Mouse (Mus musculus): ENCODE results near the gene Gpam.

The Gpam gene

DNA sequence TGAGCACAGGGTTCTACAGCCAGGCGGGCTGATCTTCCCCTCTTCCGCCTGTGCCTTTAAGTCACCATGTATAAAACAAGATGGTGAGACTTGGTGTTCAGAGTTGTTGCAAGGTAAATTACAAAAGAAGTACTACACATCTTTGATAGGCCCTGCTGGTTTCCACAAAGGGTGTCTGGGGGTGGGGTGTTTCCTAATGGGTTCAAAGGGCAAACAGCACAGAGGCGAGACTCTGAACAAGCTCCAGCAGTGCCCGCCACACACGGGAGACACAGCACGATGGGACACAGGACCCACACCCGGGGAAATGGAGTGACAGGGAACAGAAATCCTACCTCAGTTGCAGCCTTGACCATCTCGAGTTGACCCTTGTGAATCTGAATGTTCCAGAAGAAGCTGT lies 39.3 kb downstream of the Gpam start:
- in situ Hi-C loops (cut with MboI; ENCODE audit: low pct_unique_long_range_greater_than_20kb in 1 of 2, low sequenced_read_pairs in 2 of 2, unreplicated experiment in 1 of 2) = no loop called here

DNA sequence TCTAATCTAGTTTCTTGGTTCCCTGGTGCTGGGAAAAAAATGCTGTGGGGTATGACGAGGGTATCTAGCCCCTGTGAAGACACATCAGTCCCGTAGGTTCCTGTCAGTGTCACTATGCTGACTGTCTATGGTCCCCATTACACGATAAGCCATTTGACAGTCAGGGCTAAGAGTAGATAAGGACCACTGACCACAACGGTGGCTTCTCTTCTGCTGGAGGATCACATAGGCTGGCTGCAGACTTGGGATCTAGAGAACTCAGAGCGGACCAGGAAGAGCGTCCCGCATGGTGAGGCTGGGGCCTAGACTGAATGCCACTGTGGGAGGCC lies 41.2 kb downstream of the Gpam start:
- in situ Hi-C loops (cut with MboI; ENCODE audit: low pct_unique_long_range_greater_than_20kb in 1 of 2, low sequenced_read_pairs in 2 of 2, unreplicated experiment in 1 of 2) = no loop called here

DNA sequence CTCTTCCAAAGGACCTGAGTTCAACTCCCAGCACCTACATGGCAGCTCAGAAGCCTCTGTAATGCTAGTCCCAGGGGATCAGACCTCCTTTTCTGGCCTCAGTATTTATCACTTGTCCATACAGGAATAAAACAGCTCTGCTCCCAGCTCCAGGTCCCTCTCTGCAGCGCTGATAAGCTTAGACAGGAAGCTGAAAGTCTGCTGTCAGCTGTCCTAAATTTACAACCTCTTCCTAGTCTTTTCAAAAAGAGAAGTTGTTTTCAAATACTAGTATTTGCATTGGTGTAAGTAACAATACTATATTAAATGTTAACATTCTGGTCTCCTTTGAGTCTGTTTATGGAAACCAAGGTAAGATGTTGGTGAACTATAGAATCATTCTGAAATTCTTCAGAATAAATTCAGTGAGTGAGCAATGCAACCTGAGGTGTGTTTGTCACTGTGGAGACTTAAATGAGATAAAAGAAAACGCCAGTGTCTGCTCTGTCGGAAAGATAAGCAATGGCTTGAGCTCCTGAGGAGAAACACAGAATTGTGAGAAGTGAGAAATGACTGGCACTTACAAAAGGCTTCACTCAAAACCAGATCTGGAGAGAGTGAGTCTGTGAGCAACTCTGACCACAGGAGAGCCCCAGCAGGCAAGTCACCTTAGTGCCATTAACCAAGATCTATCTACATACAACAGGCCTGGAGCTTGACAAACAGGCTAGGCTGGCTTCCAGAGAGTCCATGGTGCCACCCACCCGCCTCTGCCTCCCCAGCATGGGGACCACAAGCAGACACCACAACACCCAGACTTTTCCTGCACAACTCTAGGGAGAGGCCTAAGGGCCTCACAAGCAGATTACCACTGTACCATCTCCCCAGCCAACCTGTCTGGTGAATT lies 41.8 kb downstream of the Gpam start:
- in situ Hi-C loops (cut with MboI; ENCODE audit: low pct_unique_long_range_greater_than_20kb in 1 of 2, low sequenced_read_pairs in 2 of 2, unreplicated experiment in 1 of 2) = no loop called here

DNA sequence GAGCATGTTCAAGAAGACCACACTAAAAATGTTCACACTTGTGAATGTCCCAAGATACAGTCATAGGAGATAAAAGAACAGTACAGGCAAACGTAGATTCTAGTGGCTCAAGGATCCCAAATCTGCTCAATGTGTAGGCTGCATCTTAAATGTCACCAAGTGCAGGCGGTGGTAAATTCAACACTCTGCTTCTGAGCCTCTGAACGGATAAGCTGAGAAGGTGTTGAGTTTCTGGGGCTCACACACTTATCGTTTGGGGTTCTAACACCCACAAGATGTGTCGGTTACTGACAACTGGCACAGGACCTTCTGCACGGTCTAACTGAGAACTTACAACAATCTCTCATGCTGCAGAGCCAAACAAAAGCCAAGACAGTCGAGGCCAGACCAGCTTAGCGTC lies 50.2 kb downstream of the Gpam start:
- in situ Hi-C loops (cut with MboI; ENCODE audit: low pct_unique_long_range_greater_than_20kb in 1 of 2, low sequenced_read_pairs in 2 of 2, unreplicated experiment in 1 of 2) = loop anchor here in 1 of 2 experiments (10.0 kb wide), 1 partner anchor 128 kb away; no protein-coding TSS in a partner anchor

DNA sequence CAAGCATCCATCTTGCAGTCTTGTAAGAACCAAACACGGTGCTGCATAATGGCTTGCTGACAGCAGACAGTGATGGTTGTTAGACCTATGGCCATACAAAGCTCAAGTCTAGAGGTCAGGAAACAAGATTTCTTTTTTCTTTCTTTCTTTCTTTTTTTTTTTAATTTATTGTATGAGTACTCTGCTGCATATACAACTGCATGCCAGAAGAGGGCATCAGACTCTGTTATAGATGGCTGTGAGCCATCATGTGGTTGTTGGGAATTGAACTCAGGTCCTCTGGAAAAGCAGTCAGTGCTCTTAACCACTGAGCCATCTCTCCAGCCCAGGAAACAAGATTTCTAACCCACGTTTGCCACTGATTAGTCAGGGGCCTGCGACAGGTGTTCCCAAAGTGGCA lies 54.0 kb downstream of the Gpam start:
- in situ Hi-C loops (cut with MboI; ENCODE audit: low pct_unique_long_range_greater_than_20kb in 1 of 2, low sequenced_read_pairs in 2 of 2, unreplicated experiment in 1 of 2) = loop anchor here in 1 of 2 experiments (10.0 to 25.0 kb wide), 2 partner anchors 132 to 1036 kb away; partner anchors contain the start of gene Adra2a

DNA sequence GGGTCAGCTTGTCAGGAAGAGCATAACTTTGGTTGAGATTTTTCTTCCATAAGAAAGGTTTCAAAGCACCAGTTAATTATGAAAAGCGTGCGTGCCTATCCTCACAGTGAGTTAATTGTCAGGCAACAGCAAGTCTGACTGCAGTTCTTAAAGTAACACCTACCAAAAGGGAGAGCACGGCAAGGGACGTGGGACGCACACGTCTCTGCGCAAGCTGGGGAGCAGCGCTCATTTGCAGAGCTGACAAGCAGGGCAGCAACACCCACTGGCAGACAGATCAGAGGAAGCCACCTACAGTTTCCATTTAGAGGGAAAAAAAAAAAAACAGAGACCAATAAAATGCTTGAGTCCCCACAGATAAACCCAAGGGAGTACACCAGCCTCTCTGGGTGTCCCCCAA lies 58.0 kb downstream of the Gpam start:
- in situ Hi-C loops (cut with MboI; ENCODE audit: low pct_unique_long_range_greater_than_20kb in 1 of 2, low sequenced_read_pairs in 2 of 2, unreplicated experiment in 1 of 2) = loop anchor here (10.0 to 25.0 kb wide), 2 partner anchors 1024 to 1032 kb away; partner anchors contain the start of gene Adra2a (in 2 of the 2)

DNA sequence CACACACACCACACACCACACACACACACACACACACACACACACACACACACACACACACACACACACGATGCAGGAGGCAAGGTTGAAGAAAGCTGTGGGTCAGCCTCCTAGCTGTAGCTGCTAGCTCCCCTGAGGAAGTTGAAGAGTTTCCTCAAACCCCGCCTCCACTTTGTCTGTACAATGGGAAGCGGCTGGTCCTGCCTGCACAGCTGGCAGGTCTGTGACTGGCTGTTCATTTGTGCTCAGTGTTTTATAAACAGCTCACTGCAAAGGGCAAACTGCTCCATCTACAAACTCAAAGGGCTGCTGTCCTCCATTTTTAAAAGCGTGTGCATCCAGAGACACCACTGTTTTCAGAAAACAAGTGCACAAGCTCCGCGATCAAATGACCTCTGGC lies 63.8 kb downstream of the Gpam start:
- in situ Hi-C loops (cut with MboI; ENCODE audit: low pct_unique_long_range_greater_than_20kb in 1 of 2, low sequenced_read_pairs in 2 of 2, unreplicated experiment in 1 of 2) = loop anchor here (5.0 to 25.0 kb wide), 3 partner anchors 139 to 1026 kb away; partner anchors contain the start of gene Adra2a (in 2 of the 2)

DNA sequence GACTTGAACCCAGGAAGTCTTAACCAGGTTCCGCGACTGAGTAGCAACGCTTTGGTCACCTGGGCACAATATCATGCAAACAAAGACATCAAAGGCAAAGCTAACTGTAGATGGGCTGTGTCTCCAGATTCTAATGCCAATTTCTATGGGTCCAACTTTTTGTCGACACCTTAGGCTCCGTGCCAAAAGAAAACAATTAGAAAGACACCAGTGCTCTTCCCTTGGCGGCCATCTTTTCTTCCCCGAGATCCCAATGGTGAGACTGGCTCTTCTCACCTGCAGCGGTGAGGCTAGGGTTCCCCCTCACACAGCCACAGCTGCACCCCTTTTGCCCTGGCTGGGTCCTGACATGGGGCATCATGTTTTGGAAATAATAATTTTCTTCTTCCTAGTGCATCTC lies 64.5 kb downstream of the Gpam start:
- in situ Hi-C loops (cut with MboI; ENCODE audit: low pct_unique_long_range_greater_than_20kb in 1 of 2, low sequenced_read_pairs in 2 of 2, unreplicated experiment in 1 of 2) = loop anchor here (5.0 to 25.0 kb wide), 3 partner anchors 140 to 1025 kb away; partner anchors contain the start of gene Adra2a (in 2 of the 2)

DNA sequence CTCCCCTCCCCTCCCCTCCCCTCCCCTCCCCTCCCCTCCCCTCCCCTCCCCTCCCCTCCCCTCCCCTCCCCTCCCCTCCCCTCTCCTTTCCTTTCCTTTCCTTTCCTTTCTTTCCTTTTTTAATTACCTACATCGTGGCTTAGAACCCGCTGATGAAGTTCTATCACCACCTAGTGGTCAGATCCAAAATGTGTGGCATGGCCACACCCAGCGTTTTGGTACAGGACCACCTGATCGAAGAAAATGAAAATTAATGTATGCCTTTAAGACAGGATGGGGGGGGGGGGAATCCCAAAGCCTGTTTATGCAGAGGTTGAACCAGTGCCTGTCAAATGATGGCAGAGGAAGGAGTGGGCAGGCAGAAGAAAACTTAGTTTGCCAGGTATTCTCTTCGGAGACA lies 65.1 kb downstream of the Gpam start:
- in situ Hi-C loops (cut with MboI; ENCODE audit: low pct_unique_long_range_greater_than_20kb in 1 of 2, low sequenced_read_pairs in 2 of 2, unreplicated experiment in 1 of 2) = loop anchor here (5.0 to 25.0 kb wide), 3 partner anchors 140 to 1025 kb away; partner anchors contain the start of gene Adra2a (in 2 of the 2)

DNA sequence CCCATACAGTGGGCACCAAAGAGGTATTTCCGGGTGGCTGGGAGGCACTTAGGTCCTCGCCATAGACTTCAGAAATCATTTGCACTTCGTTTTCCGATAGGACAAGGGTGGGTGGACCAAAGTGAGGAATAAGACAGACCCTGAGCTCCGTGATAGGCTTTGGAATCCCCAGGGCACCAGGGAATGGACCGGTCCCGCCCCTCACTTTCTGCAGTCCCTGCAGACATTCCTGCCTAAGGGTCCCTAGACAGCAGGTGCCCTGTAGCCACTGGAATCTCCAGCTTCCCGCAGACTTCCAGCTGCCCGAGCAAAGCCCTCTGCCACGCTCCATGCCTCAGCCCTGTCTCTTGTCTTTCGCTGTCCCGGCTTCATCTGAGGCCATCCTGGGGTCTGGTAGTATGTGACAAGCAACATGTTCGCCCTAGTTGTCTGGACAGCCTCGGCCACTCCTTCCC lies 65.6 kb downstream of the Gpam start:
- in situ Hi-C loops (cut with MboI; ENCODE audit: low pct_unique_long_range_greater_than_20kb in 1 of 2, low sequenced_read_pairs in 2 of 2, unreplicated experiment in 1 of 2) = loop anchor here (5.0 to 25.0 kb wide), 3 partner anchors 141 to 1024 kb away; partner anchors contain the start of gene Adra2a (in 2 of the 2)

DNA sequence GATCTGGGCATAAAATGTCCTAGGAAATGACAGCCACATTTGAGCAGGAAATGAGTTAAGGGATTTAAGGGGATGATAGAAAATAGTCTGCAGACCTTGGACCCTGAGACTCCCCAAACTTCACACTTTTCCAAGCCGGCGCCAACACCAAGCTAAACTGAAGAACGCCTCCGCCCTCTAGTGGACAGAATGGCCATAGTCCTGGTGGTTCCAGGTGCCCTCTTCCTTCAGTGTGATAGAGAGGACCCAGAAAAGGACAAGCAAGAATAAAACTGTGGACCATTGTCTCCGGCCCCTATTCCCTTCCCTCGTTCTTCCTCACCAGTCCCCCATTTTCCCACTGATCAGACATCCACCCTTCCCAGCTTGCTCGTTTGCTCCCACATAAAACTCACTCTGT lies 66.1 kb downstream of the Gpam start:
- in situ Hi-C loops (cut with MboI; ENCODE audit: low pct_unique_long_range_greater_than_20kb in 1 of 2, low sequenced_read_pairs in 2 of 2, unreplicated experiment in 1 of 2) = loop anchor here (5.0 to 25.0 kb wide), 3 partner anchors 141 to 1024 kb away; partner anchors contain the start of gene Adra2a (in 2 of the 2)

DNA sequence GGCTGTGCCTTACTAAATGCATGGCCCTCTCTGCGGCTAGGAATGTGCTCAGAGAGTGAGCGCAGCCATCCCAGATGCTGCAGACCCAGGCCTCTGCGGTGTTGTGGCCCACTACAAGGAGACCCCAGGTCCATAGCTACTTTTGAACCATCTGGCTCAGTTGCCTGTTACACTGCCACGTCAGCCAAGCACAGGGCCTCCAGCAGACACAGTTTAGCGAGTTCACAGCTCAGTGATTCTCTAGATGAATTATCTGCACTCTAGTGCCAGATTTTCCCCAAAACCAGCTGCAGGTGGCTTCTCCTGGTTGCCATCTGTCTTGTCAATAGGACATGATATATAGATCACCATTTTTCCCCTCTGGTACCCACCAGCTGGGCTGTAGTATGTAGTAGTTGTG lies 69.6 kb downstream of the Gpam start:
- in situ Hi-C loops (cut with MboI; ENCODE audit: low pct_unique_long_range_greater_than_20kb in 1 of 2, low sequenced_read_pairs in 2 of 2, unreplicated experiment in 1 of 2) = loop anchor here in 1 of 2 experiments (25.0 kb wide), 1 partner anchor 1020 kb away; the partner anchor contains the start of gene Adra2a

DNA sequence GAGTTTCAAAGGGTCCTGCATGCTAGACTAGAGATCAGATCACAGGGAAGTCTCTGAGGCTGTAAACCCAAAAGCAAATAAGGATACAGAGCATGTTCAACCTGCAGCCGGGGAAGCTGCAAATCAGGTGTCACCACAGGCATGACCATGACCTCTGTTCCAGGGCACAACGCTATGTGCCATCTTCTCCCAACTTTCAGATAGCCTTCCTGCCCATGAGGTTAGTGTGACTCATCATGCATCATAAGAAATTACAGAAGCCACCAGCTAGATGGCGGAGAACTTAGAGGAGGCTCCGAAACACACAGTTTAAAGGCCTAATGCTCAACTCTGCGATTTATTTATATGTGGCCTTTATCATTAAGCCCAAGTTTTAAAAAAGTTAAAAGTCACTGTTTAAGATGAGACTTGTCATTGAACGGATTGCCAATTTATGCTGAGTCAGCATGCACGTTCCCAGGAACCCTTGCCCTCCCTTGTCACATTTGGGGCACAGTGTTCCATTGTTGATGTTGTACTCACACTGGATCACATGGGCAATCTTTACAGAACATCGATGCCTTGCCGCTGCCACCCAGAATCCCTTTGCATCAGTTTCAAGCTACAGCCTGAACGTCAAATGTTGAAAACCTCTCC lies 71.3 kb downstream of the Gpam start:
- in situ Hi-C loops (cut with MboI; ENCODE audit: low pct_unique_long_range_greater_than_20kb in 1 of 2, low sequenced_read_pairs in 2 of 2, unreplicated experiment in 1 of 2) = loop anchor here in 1 of 2 experiments (25.0 kb wide), 1 partner anchor 1018 kb away; the partner anchor contains the start of gene Adra2a

DNA sequence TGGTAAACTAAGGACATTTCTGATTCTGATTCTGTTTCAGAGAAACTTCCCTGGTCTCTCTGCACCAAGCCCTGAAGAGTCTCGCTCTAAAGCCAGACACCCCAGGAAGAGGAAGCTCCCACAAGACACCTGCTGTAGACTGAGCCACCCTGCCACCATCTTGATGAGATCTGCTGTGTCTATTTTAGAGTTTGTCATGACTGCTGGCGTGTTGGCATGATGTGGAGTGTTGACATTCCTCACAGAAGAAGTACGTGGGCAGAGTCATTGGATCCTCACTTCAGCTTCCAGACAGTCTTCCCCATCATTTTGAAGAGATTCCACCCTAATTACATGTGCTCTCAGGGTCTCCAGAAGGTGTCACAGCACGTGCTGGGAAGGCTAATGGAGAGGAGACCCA lies 73.9 kb downstream of the Gpam start:
- in situ Hi-C loops (cut with MboI; ENCODE audit: low pct_unique_long_range_greater_than_20kb in 1 of 2, low sequenced_read_pairs in 2 of 2, unreplicated experiment in 1 of 2) = loop anchor here in 1 of 2 experiments (25.0 kb wide), 1 partner anchor 1016 kb away; the partner anchor contains the start of gene Adra2a

DNA sequence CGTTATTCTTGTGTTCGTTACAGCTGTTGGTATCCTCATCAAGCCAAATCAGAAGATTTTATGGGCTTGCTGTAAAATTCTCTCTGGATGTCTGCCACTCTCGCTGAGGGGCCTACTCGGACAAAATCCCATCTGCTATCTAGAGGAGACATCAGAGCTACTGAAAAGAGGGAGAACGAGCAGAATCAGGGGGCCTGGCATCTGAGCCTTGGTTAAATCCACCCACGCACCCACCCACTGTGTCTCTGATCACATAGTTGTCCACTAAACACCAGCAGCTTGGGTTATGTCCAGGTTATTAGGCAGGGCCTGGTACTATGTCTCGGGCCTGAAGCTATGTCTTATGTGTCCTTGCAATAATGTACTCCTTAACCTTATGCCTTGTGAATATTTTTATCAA lies 89.6 kb downstream of the Gpam start:
- in situ Hi-C loops (cut with MboI; ENCODE audit: low pct_unique_long_range_greater_than_20kb in 1 of 2, low sequenced_read_pairs in 2 of 2, unreplicated experiment in 1 of 2) = no loop called here

DNA sequence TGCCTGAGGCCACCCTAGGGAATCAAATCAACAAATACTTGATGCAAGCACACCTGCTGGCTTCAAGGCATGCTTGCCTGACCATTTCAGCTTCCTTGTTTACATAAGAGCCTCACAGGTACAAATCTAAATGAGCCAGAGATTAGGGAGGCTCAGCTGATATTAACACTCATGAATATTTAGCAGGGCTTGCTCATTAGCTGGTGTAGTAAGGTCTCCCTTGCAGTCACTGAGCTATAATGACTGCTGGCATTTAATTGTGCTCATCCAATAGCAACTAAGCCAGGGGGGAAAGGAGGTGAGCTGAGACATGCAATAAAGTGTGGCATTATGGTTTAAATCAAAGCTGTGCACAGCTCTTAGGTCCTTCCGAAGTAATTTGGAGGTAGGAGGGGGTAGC lies 108.2 kb downstream of the Gpam start:
- in situ Hi-C loops (cut with MboI; ENCODE audit: low pct_unique_long_range_greater_than_20kb in 1 of 2, low sequenced_read_pairs in 2 of 2, unreplicated experiment in 1 of 2) = no loop called here
